Mouse (Mus musculus) forebrain, embryonic 11.5 days (tissue): Measurements from ENCODE around the gene Vmn1r54. TPM values are rescaled to one million over a fixed set of nuclear protein-coding genes. Genes with fewer than 3 reads are reported as not detected.

Source experiments
- ATAC-seq: fragments of 200-750 bp; cut with Nextera tagmentation; replicated peaks from 2 replicates; pipeline ENCODE4 v1.8.0; 2017; ENCODE audit warnings: moderate TSS enrichment; ENCODE audit not compliant: low FRiP score
- DNase-seq: peaks from one replicate; pipeline ENCODE4 v3.0.0-alpha.2; 2017; ENCODE audit warnings: low spot score
- H3K27ac ChIP-seq: fragments of 300-500 bp; sonication (generic); 2 replicates; pipeline ENCODE4 v1.5.1; 2014; ENCODE audit warnings: low read depth, low read length
- H3K27me3 ChIP-seq: fragments of 300-500 bp; sonication (generic); 2 replicates; pipeline ENCODE4 v1.6.1; 2014; ENCODE audit warnings: mild to moderate bottlenecking, low read length, mixed read lengths; ENCODE audit not compliant: control insufficient read depth, insufficient read depth
- H3K36me3 ChIP-seq: fragments of 300-500 bp; sonication (generic); 2 replicates; pipeline ENCODE4 v1.6.1; 2014; ENCODE audit warnings: mild to moderate bottlenecking, low read length, moderate library complexity, mixed read lengths; ENCODE audit not compliant: control insufficient read depth, insufficient read depth
- H3K4me1 ChIP-seq: fragments of 300-500 bp; sonication (generic); replicated peaks from 2 replicates; pipeline ENCODE4 v1.6.1; 2014; ENCODE audit warnings: low read length, mixed read lengths; ENCODE audit not compliant: control insufficient read depth, insufficient read depth
- H3K4me2 ChIP-seq: fragments of 300-500 bp; sonication (generic); 2 replicates; pipeline ENCODE4 v1.6.1; 2014; ENCODE audit warnings: low read depth, mild to moderate bottlenecking, low read length, moderate library complexity, mixed read lengths; ENCODE audit not compliant: severe bottlenecking
- H3K4me3 ChIP-seq: fragments of 300-500 bp; sonication (generic); 2 replicates; pipeline ENCODE4 v1.5.1; 2014; ENCODE audit warnings: low read depth, low read length
- H3K9ac ChIP-seq: fragments of 300-500 bp; sonication (generic); 2 replicates; pipeline ENCODE4 v1.6.1; 2014; ENCODE audit warnings: low read length
- H3K9me3 ChIP-seq: fragments of 300-500 bp; sonication (generic); 2 replicates; pipeline ENCODE4 v1.6.1; 2016; ENCODE audit warnings: low read length, mixed read lengths; ENCODE audit not compliant: control insufficient read depth
- WGBS: fragments of 180-500 bp; shearing (Covaris S2); extraction: QIAGEN DNeasy Blood & Tissue Kit; methylation state at CpG from one replicate; pipeline ENCODE4 v1.1.7; 2014; 5-methylcytosine and 5-hydroxymethylcytosine counted together
- polyA plus RNA-seq: library from polyadenylated mRNA; unstranded; fragments of >200 nt; fragmentation: Nextera tagmentation; extraction: Ambion mirVana; gene quantifications from 2 replicates; pipeline ENCODE4 v1.2.1, GENCODE M21; 2014

The Vmn1r54 gene
- polyA plus RNA-seq, 1 experiment from 2014 or later = not detected

GRCm38 (mm10) chr6:90308839-90309778 is 63.0 kb downstream of the Vmn1r54 start:
- ATAC-seq (no peak), DNase-seq (no peak)
- Histone ChIP-seq H3K9ac (no peak overlapping the region), H3K9me3 (no peaks in the 10 kb centered on the region), H3K4me2 (no peak overlapping the region), H3K4me1 (no peaks in the 10 kb centered on the region), H3K36me3 (no peaks in the 10 kb centered on the region), H3K27ac (no peak overlapping the region), H3K27me3 (no peaks in the 10 kb centered on the region), H3K4me3 (no peak overlapping the region)
- WGBS = 88% methylated on average over 87 of the region's 87 CpGs

GRCm38 (mm10) chr6:90315961-90316360 is 69.9 kb downstream of the Vmn1r54 start:
- no peaks in the 10 kb centered on the region for H3K36me3 ChIP-seq
- ATAC-seq = no peak

DNA sequence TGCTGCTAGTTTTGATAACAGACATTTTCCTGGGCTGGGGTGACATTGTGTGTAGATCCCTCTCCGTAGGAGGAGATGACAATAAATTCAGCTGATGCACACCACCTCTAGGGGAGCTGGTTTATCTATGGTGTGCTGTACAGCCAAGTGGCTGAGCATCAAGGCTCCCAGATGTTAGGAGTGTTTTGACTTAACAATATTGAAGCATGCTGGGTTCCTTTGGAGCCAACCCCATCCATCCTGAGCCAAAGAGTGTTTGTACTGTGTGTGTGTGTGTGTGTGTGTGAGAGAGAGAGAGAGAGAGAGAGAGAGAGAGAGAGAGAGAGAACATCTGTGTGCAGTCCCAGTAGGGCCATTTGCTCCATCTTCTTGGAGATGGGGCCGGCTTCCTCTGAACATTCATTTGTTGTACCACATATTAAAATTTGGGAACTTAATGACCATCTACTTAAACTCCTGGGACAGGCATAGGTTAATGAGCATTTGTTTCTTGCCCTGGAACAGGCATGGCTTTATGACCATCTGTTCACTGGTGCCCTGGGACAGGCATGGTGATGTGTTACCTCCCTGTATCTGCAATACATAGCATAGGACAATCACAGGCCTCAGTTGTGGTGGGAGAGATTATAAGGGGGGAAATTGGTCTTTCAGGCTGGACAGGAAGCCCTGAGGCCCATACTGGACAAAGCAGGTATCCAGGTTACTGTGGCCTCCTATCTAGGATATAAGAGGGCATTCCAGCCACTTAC is 71.6 kb downstream of the Vmn1r54 start:
- Histone ChIP-seq H3K4me1 (no peaks in the 10 kb centered on the region), H3K9me3 (no peaks in the 10 kb centered on the region), H3K27ac (no peak overlapping the region), H3K4me2 (no peak overlapping the region), H3K9ac (no peak overlapping the region), H3K27me3 (no peaks in the 10 kb centered on the region), H3K4me3 (no peak overlapping the region), H3K36me3 (no peaks in the 10 kb centered on the region)
- ATAC-seq (no peak), DNase-seq (peak; percentile 13)
- WGBS = 83% methylated on average over 2 of the region's 2 CpGs

More at GRCm38 (mm10) chr6:90315961-90316360, 69.9 kb downstream of the Vmn1r54 start:
- no peak overlapping the region for H3K9ac ChIP-seq
- 78% methylated on average over 5 of the region's 5 CpGs for WGBS
- H3K27me3 ChIP-seq = no peaks in the 10 kb centered on the region
- H3K4me3 ChIP-seq = no peak overlapping the region
- DNase-seq = no peak
- no peaks in the 10 kb centered on the region for H3K4me1 ChIP-seq
- H3K27ac ChIP-seq = no peak overlapping the region
- no peaks in the 10 kb centered on the region for H3K9me3 ChIP-seq
- H3K4me2 ChIP-seq = no peak overlapping the region

GRCm38 (mm10) chr6:90319019-90319418 is 72.9 kb downstream of the Vmn1r54 start:
- no peak for DNase-seq
- Histone ChIP-seq H3K27me3 (no peaks in the 10 kb centered on the region), H3K9me3 (no peaks in the 10 kb centered on the region), H3K4me2 (no peak overlapping the region), H3K4me1 (no peaks in the 10 kb centered on the region), H3K27ac (no peak overlapping the region), H3K4me3 (no peak overlapping the region), H3K36me3 (no peaks in the 10 kb centered on the region), H3K9ac (no peak overlapping the region)
- no peak for ATAC-seq
- 93% methylated on average over 2 of the region's 2 CpGs for WGBS

GRCm38 (mm10) chr6:90319475-90320191 is 73.5 kb downstream of the Vmn1r54 start:
- no peak for ATAC-seq
- 85% methylated on average over 7 of the region's 7 CpGs for WGBS
- no peak overlapping the region for H3K4me3 ChIP-seq

DNA sequence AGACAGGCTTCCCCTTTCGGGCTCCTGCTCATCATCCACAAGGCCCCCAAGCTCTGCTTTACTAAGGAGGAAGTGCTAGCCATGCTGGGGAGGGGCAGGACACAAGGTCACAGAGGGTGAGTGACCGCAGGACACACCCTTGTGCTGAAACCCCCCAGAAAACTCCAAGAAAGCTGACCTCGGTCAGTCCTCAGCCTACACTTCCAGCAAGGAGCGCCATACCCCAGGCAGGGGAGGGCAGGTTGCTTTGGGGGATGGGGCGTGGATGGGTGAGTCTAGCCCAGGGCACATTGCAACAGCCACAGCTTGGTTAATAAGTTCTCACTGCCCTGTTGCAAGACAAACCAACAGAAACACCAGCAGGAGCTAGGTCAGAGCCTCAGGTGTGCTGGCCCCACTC is 74.3 kb downstream of the Vmn1r54 start:
- no peak overlapping the region for H3K4me2 ChIP-seq
- H3K27me3 ChIP-seq = no peaks in the 10 kb centered on the region
- no peaks in the 10 kb centered on the region for H3K36me3 ChIP-seq
- no peaks in the 10 kb centered on the region for H3K9me3 ChIP-seq
- H3K9ac ChIP-seq = no peak overlapping the region
- no peak overlapping the region for H3K4me3 ChIP-seq
- ATAC-seq = no peak
- WGBS = 77% methylated on average over 5 of the region's 5 CpGs
- H3K4me1 ChIP-seq = no peaks in the 10 kb centered on the region
- no peak for DNase-seq
- H3K27ac ChIP-seq = no peak overlapping the region

More at GRCm38 (mm10) chr6:90319475-90320191, 73.5 kb downstream of the Vmn1r54 start:
- H3K9ac ChIP-seq = no peak overlapping the region
- H3K27ac ChIP-seq = no peak overlapping the region
- no peaks in the 10 kb centered on the region for H3K4me1 ChIP-seq
- no peaks in the 10 kb centered on the region for H3K36me3 ChIP-seq
- H3K4me2 ChIP-seq = no peak overlapping the region
- no peaks in the 10 kb centered on the region for H3K27me3 ChIP-seq
- DNase-seq = no peak
- H3K9me3 ChIP-seq = no peaks in the 10 kb centered on the region

Other genes with a start within 250 kb of the Vmn1r54 start
- gene Vmn1r47, start 230.2 kb upstream of the Vmn1r54 start, polyA plus RNA-seq = not detected in 2 replicates
- gene Vmn1r48, start 209.5 kb upstream of the Vmn1r54 start, polyA plus RNA-seq = not detected in 2 replicates
- gene Vmn1r49, start 167.8 kb upstream of the Vmn1r54 start, polyA plus RNA-seq = not detected in 2 replicates
- not detected in 2 replicates for gene Vmn1r50, start 144.9 kb upstream of the Vmn1r54 start, polyA plus RNA-seq
- gene Vmn1r51, start 123.7 kb upstream of the Vmn1r54 start, polyA plus RNA-seq = not detected in 2 replicates
- not detected in 2 replicates for gene Vmn1r52, start 71.5 kb upstream of the Vmn1r54 start, polyA plus RNA-seq
- gene V1ra8, start 43.5 kb upstream of the Vmn1r54 start, polyA plus RNA-seq = not detected in 2 replicates
- not detected in 2 replicates for gene Vmn1r53, start 21.9 kb upstream of the Vmn1r54 start, polyA plus RNA-seq
- gene BC048671, start 54.9 kb downstream of the Vmn1r54 start, polyA plus RNA-seq = not detected in 2 replicates
- 0.15 TPM in 1 of 2 replicates, not detected in the other for gene Chst13, start 78.9 kb downstream of the Vmn1r54 start, polyA plus RNA-seq
- not detected in 2 replicates for gene Uroc1, start 87.0 kb downstream of the Vmn1r54 start, polyA plus RNA-seq
- gene Zxdc, start 123.2 kb downstream of the Vmn1r54 start, polyA plus RNA-seq = 10.0 and 11.3 TPM in 2 replicates
- gene Cfap100, start 182.5 kb downstream of the Vmn1r54 start, polyA plus RNA-seq = 1.2 and 1.8 TPM in 2 replicates
- 2.8 and 3.0 TPM in 2 replicates for gene Klf15, start 216.3 kb downstream of the Vmn1r54 start, polyA plus RNA-seq
- gene Aldh1l1, start 240.1 kb downstream of the Vmn1r54 start, polyA plus RNA-seq = 1.2 and 2.8 TPM in 2 replicates